Mouse (Mus musculus) duodenum, adult 2 months (tissue): ENCODE measurements around the gene Rgs7. TPM values are rescaled to one million over a fixed set of nuclear protein-coding genes. Genes with fewer than 3 reads are reported as not detected.

Experiments
- polyA plus RNA-seq: library from polyadenylated mRNA; depleted of rRNA; stranded (reverse); fragments of >200 nt; gene quantifications from 2 replicates; pipeline ENCODE4 v1.2.3, GENCODE M21; 2012; ENCODE audit warnings: low replicate concordance; rRNA removed

Rgs7 gene
- 0.07 and 0.11 TPM in 2 replicates for polyA plus RNA-seq

GRCm38 (mm10) chr1:175491861-175492682 lies at the start of gene Rgs7:
TSS of gene Rgs7 (minus strand) at chr1:175492500.

Other genes starting within 250 kb of the Rgs7 start
- 0.19 and 0.32 TPM in 2 replicates for gene Kmo, start 127.9 kb upstream of the Rgs7 start, polyA plus RNA-seq
- gene Fh1, start 133.1 kb upstream of the Rgs7 start, polyA plus RNA-seq: 9.0 and 12.3 TPM in 2 replicates
- 0.91 and 4.0 TPM in 2 replicates for gene Opn3, start 200.3 kb upstream of the Rgs7 start, polyA plus RNA-seq
- 16.9 and 40.2 TPM in 2 replicates for gene Chml, start 200.4 kb upstream of the Rgs7 start, polyA plus RNA-seq
- gene Wdr64, start 206.1 kb upstream of the Rgs7 start, polyA plus RNA-seq: not detected in 2 replicates